Mouse (Mus musculus) intestine, embryonic 14.5 days (tissue): ENCODE data around the gene Gm12166. TPM values are rescaled to one million over a fixed set of nuclear protein-coding genes. Genes with fewer than 3 reads are reported as not detected.
"Not testable (repeated sequence)": the region's sequence is repeated elsewhere in the genome, so short reads cannot be mapped to it uniquely, and the experiment has no call there.

ENCODE experiments used
- ATAC-seq: fragments of 200-750 bp; cut with Nextera tagmentation; replicated peaks from 2 replicates; pipeline ENCODE4 v1.8.0; 2017; ENCODE audit warnings: low read depth, moderate number of reproducible peaks, moderate TSS enrichment, moderate library complexity; ENCODE audit not compliant: low FRiP score, low TSS enrichment
- DNase-seq: peaks from one replicate; pipeline ENCODE4 v3.0.0-alpha.2; 2018; ENCODE audit warnings: low spot score
- H3K27ac ChIP-seq: fragments of 300-500 bp; sonication (generic); 2 replicates; pipeline ENCODE4 v1.5.1; 2014; ENCODE audit warnings: low read depth, mild to moderate bottlenecking, control low read depth
- H3K27me3 ChIP-seq: fragments of 300-500 bp; sonication (generic); replicated peaks from 2 replicates; pipeline ENCODE4 v1.6.1; 2014; ENCODE audit warnings: low read length, control low read depth; ENCODE audit not compliant: control insufficient read depth, insufficient read depth
- H3K36me3 ChIP-seq: fragments of 300-500 bp; sonication (generic); 2 replicates; pipeline ENCODE4 v1.6.1; 2014; ENCODE audit warnings: low read length, control low read depth; ENCODE audit not compliant: control insufficient read depth, insufficient read depth
- H3K4me1 ChIP-seq: fragments of 300-500 bp; sonication (generic); replicated peaks from 2 replicates; pipeline ENCODE4 v1.6.1; 2014; ENCODE audit warnings: low read length, control low read depth, mixed read lengths; ENCODE audit not compliant: control insufficient read depth, insufficient read depth
- H3K4me2 ChIP-seq: fragments of 300-500 bp; sonication (generic); 2 replicates; pipeline ENCODE4 v1.6.1; 2014; ENCODE audit warnings: low read length
- H3K4me3 ChIP-seq: fragments of 300-500 bp; sonication (generic); 2 replicates; pipeline ENCODE4 v1.5.1; 2014; ENCODE audit warnings: low read depth, low read length, control low read depth, mixed read lengths
- H3K9ac ChIP-seq: fragments of 300-500 bp; sonication (generic); 2 replicates; pipeline ENCODE4 v1.6.1; 2014; ENCODE audit warnings: mild to moderate bottlenecking, low read length
- H3K9me3 ChIP-seq: fragments of 300-500 bp; sonication (generic); 2 replicates; pipeline ENCODE4 v1.6.1; 2016; ENCODE audit warnings: low read length, control low read depth; ENCODE audit not compliant: control insufficient read depth
- WGBS: fragments of 180-500 bp; shearing (Covaris S2); extraction: QIAGEN DNeasy Blood & Tissue Kit; methylation state at CpG from one replicate; pipeline ENCODE4 v1.1.7; 2014; 5-methylcytosine and 5-hydroxymethylcytosine counted together
- polyA plus RNA-seq: library from polyadenylated mRNA; unstranded; fragments of >200 nt; fragmentation: Nextera tagmentation; extraction: Ambion mirVana; gene quantifications from 2 replicates; pipeline ENCODE4 v1.2.1, GENCODE M21; 2014

Gene Gm12166
- polyA plus RNA-seq, result 4.1 and 4.6 TPM in 2 replicates

DNA sequence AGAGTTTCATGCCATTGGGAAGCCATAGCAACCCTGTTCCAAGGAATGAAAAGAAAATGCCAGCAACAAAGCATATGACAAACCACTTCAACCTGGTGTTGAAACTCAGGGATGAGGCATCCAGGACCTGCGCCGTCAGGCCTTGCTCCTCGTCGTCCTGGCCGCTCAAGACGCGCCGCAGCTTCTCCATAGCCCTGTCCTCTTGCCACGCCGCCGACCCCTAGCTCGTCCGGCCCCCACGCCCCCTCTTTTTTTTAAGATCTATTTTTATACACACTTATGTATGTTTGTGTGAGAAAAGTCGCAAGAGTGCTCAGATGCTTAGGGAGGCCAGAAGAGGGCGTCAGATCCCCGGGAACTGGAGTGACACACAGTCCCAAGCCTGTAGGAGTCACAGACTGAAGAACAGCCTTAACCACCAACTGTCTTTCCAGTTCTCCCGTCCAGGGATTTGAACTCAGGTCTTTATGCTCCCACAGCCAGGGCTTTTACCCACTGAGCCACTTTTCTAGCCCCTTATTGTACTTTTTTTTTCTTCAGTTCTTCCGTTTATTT lies at the start of gene Gm12166:
Gm12166 (minus strand) TSS at position 217 of the 555 bp plus-strand sequence.
- H3K4me1 ChIP-seq, DNase-seq, ATAC-seq, H3K9ac ChIP-seq, H3K9me3 ChIP-seq, H3K36me3 ChIP-seq, H3K27me3 ChIP-seq, H3K4me3 ChIP-seq, H3K27ac ChIP-seq: not testable (repeated sequence)
- WGBS, result 42% methylated on average over 19 of the region's 19 CpGs
- H3K4me2 ChIP-seq, result 0 out of 2 replicates have a peak within 1 kb of the TSS, but pooled peaks have one; percentile 3

DNA sequence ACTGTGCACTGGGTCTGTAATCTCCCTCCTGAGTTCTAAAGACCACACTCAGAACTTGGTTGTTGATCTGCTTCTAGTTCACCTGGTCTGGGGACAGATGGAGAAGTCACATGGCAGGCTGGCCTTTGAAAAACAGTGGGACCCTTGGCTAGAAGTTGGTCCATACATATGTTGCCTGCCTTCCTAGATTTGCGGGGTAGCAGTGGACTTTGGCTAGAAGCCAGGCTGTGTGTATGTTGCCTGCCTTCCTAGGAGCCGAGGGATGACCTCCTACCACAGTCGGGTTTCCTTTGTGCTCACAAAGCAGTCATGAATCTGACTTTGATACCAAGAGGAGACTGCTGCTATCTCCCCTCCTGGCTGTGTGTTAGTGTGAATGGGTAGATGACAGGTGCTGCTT lies 44.9 kb upstream of the Gm12166 start:
- 74% methylated on average over 3 of the region's 3 CpGs for WGBS
- ATAC-seq, result no peak
- no peak overlapping the region for H3K27ac ChIP-seq

DNA sequence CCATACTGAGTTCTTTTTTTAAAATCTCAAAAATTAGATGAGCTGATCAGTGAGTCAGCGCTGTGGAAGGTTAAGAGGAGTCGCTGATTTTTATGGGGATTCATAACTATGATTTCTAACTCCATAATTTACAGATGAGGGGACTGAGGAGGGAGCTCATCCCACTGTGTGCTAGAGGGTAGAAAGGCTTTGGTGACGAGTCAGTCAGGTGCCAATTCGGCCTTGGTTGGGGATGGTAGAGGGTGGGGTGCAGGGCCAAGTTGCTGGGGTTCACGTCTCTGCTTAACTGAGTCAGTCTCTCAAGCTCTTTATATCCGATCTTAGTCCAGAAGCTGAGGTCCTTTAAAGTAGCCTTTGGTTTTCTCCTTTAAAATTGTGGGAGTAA lies 44.1 kb upstream of the Gm12166 start:
- no peak overlapping the region for H3K4me2 ChIP-seq
- H3K9me3 ChIP-seq, result no peaks in the 10 kb centered on the region
- 0 out of 2 replicates have a peak overlapping the region, but pooled peaks have one; percentile 36 for H3K27ac ChIP-seq
- WGBS, result 89% methylated on average over 6 of the region's 6 CpGs
- DNase-seq (no peak), ATAC-seq (no peak)
- H3K4me3 ChIP-seq, result no peak overlapping the region
- H3K36me3 ChIP-seq, result peaks cover 46% of the 10 kb centered on the region
- H3K9ac ChIP-seq, result no peak overlapping the region
- H3K27me3 ChIP-seq, result no peaks in the 10 kb centered on the region
- H3K4me1 ChIP-seq, result peaks cover 3% of the 10 kb centered on the region; the same call in 1 of the 2 replicates

More for the DNA sequence above, 44.9 kb upstream of the Gm12166 start:
- H3K9ac ChIP-seq, result no peak overlapping the region
- no peak overlapping the region for H3K4me3 ChIP-seq
- no peaks in the 10 kb centered on the region for H3K9me3 ChIP-seq
- DNase-seq, result no peak
- peaks cover 54% of the 10 kb centered on the region for H3K36me3 ChIP-seq
- no peaks in the 10 kb centered on the region for H3K27me3 ChIP-seq
- no peak overlapping the region for H3K4me2 ChIP-seq
- no peaks in the 10 kb centered on the region for H3K4me1 ChIP-seq

DNA sequence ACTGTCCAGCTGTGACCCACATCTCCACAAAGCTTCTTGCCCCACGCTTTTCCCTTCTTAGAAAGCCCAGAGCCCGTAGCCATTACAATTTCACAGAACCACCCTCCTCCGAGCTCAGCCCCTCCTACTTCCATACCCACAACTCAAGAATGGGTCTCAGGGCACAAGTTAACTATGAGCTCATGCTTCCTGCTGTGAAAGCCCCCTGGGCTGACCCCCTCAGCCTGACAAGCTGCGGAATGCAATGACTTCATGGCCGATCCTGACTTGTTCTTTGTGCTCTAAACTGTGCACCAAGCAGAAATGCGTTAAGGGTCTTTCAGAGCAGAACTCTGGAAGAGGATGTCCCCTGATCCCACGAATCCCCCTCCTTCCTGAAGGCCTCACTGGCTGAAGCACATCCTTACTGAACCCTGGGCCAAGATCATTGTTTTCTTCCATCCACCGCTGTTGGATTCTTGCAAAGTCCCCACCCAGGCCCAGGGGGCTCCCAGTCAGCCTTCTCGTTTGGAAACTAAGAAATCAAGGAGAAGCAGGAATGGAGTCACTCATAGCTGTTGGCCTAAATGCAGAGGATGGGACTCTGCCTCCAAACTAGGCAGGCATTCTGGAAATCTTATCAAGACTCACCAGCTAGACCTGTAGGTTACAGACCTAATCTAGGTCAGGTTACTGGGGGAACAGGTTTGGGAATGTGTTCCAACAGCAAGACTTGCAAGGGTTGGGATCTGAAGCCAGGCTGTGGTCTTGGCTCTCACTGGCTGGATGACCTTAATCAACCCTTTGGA lies 43.5 kb upstream of the Gm12166 start:
- WGBS, result 74% methylated on average over 9 of the region's 9 CpGs
- peak overlapping the region; percentile 36; the same call in 1 of the 2 replicates for H3K27ac ChIP-seq
- H3K9me3 ChIP-seq, result no peaks in the 10 kb centered on the region
- ATAC-seq (no peak; the same call in 1 of the 2 replicates), DNase-seq (no peak)
- H3K4me1 ChIP-seq, result peaks cover 8% of the 10 kb centered on the region; the same call in 1 of the 2 replicates
- no peak overlapping the region for H3K4me2 ChIP-seq
- H3K9ac ChIP-seq, result no peak overlapping the region
- no peaks in the 10 kb centered on the region for H3K27me3 ChIP-seq
- H3K36me3 ChIP-seq, result peaks cover 41% of the 10 kb centered on the region
- H3K4me3 ChIP-seq, result no peak overlapping the region

DNA sequence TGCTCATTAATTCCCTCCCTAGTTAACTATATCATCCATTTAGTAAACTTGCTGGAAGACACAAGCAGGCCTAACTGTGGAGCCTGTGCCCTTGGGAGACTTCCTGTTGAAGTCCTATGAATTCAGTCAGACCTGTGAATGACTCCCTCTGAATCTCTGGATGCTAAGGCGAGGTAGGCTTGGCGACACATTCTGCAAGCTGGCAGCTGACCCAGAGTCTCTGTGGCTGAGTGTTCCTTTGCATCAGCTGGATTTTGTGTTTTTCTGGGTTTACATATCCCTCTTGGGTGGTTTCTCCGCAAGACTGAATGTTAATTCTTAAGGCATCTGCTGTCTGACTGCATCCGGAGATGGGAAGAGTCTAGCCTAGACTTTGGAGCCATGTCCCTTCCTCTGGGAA lies 40.0 kb upstream of the Gm12166 start:
- WGBS, result 71% methylated on average over 4 of the region's 4 CpGs
- no peak for ATAC-seq

DNA sequence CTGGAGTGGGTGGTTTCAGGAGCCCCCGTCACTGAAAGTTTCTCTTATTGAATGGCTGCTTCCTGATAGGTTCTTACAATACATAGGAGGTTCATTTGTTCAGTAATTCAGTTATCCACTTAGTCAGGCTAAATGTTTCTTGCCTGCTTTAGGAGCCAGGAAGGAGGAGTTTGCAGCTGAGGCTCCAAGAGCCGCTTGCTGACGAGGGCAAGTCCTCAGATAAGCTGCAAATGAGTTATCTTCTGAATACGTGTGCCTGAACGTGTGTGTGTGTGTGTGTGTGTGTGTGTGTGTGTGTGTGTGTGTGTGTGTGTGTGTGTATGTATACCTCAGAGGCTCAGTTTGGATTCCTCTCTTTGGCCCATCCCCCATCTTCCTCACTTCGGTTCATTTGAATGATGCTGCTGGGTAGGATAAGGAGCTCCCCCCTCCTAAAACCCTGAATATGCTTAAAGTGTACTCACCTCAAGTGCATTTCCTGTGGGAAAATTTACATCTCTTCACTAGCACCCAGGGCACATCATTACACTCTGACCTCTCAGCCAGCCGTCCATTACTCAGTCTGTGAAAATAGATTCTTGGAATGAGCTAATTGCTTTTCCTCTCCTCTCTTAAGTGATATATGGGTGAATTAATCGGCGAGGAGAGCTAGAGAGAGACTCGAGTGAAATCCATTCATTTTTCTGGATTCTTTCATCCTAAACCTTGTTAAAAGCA lies 39.0 kb upstream of the Gm12166 start:
- Histone ChIP-seq H3K9me3 (no peaks in the 10 kb centered on the region), H3K27ac (peak overlapping the region; percentile 51; the same call in 1 of the 2 replicates), H3K27me3 (no peaks in the 10 kb centered on the region), H3K4me1 (peaks cover 30% of the 10 kb centered on the region), H3K9ac (no peak overlapping the region), H3K4me3 (no peak overlapping the region), H3K4me2 (no peak overlapping the region), H3K36me3 (peaks cover 19% of the 10 kb centered on the region)
- ATAC-seq (no peak), DNase-seq (no peak)
- WGBS, result 31% methylated on average over 10 of the region's 10 CpGs

More for the DNA sequence above, 40.0 kb upstream of the Gm12166 start:
- Histone ChIP-seq H3K9me3 (no peaks in the 10 kb centered on the region), H3K4me3 (no peak overlapping the region), H3K4me2 (no peak overlapping the region), H3K4me1 (peaks cover 23% of the 10 kb centered on the region), H3K27me3 (no peaks in the 10 kb centered on the region), H3K36me3 (peaks cover 22% of the 10 kb centered on the region), H3K9ac (no peak overlapping the region), H3K27ac (no peak overlapping the region)
- DNase-seq, result no peak

DNA sequence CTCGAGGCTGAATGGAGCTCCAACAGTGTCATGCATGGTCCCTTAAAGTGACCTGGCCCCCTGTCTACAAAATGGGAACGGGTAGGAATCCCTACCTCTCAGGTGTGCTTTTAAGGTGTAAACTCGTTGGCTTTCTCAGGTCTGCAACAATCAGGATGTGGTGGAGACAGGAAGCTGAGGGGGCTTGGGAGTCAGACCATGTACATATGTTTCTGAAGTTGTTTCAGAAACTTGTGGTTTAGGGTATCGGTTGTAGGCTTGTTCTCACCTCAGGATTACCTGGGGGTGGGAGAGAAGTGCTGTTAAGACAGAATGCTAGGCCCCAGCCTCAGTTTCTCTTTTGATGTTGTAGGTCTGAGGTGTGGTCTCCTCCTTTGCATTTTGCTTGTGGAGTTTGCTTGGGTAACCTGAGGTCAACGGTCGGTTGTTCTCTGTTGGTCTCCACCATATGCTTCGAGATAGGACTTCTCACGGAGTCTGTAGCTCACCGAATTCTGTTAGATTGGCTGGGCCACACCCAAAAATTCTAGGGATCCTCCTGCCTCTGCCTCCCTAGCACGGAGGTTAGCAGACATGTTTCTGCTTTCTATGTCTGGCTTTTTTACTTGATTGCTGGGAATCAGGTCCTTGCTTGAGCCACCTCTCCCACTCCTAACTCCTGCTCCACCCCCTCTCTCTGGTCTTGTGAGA lies 38.1 kb upstream of the Gm12166 start:
- H3K4me3 ChIP-seq, result no peak overlapping the region
- no peak for DNase-seq

DNA sequence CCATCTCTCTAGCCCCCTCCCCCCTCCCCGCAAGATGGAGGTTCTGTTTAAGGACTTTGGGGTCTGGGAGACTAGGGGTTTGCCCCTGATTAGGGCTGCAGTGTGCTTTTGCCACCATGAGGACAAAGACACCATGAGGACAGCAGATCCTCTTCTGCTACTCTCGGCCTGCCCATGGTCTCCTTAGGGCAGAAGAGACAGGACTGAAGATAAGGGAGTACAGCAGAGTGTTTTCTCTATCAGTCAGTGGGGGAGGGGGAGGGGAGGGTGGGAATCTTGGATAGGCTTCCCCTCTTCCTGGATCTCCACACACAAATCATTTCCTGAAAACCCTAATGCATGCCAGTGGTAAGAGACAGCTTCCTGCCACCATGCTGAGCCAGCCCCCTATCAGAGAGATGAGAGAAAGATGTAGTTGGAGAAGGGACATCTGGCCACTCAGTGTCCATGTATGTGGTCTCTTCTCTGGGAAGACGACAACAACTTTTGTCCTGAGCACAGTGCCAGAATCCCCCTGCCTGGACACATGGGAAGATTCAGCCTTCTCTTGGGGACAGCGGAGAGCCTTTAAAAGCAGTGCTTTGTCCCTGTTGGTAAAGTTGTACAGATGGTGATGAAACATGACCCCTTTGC lies 37.1 kb upstream of the Gm12166 start:
- H3K36me3 ChIP-seq, result 0 out of 2 replicates have a peak, but pooled peaks cover 6% of the 10 kb centered on the region
- H3K4me1 ChIP-seq, result peaks cover 30% of the 10 kb centered on the region
- H3K4me3 ChIP-seq, result no peak overlapping the region
- ATAC-seq (peak; percentile 44; the same call in 1 of the 2 replicates), DNase-seq (no peak)
- H3K9me3 ChIP-seq, result no peaks in the 10 kb centered on the region
- no peak overlapping the region for H3K4me2 ChIP-seq
- H3K27me3 ChIP-seq, result no peaks in the 10 kb centered on the region
- H3K9ac ChIP-seq, result no peak overlapping the region
- 65% methylated on average over 4 of the region's 4 CpGs for WGBS
- H3K27ac ChIP-seq, result peak overlapping the region; percentile 60

More for the DNA sequence above, 38.1 kb upstream of the Gm12166 start:
- WGBS, result 90% methylated on average over 10 of the region's 10 CpGs
- ATAC-seq, result no peak
- peaks cover 16% of the 10 kb centered on the region for H3K36me3 ChIP-seq
- H3K4me1 ChIP-seq, result peaks cover 30% of the 10 kb centered on the region
- no peak overlapping the region for H3K4me2 ChIP-seq
- H3K9me3 ChIP-seq, result no peaks in the 10 kb centered on the region
- peak overlapping the region; percentile 51; the same call in 1 of the 2 replicates for H3K27ac ChIP-seq
- no peak overlapping the region for H3K9ac ChIP-seq
- H3K27me3 ChIP-seq, result no peaks in the 10 kb centered on the region
